Mouse (Mus musculus) midbrain, embryonic 11.5 days (tissue): ENCODE measurements around the gene Pnp2. TPM values are rescaled to one million over a fixed set of nuclear protein-coding genes. Genes with fewer than 3 reads are reported as not detected.
A peak's percentile ranks its signal among the peaks of the same experiment; 100 is the strongest.
"Not testable (repeated sequence)": the region's sequence is repeated elsewhere in the genome, so short reads cannot be mapped to it uniquely, and the experiment has no call there.

Experiments used
- ATAC-seq: fragments of 200-750 bp; cut with Nextera tagmentation; 2 replicates; pipeline ENCODE4 v1.8.0; 2017; ENCODE audit warnings: moderate TSS enrichment, moderate library complexity; ENCODE audit not compliant: low FRiP score
- DNase-seq: peaks from one replicate; pipeline ENCODE4 v3.0.0; 2015; ENCODE audit warnings: low spot score; ENCODE audit errors: missing footprints
- H3K27ac ChIP-seq: fragments of 300-500 bp; sonication (generic); 2 replicates; pipeline ENCODE4 v1.5.1; 2014; ENCODE audit warnings: low read depth, low read length
- H3K27me3 ChIP-seq: fragments of 300-500 bp; sonication (generic); 2 replicates; pipeline ENCODE4 v1.6.1; 2014; ENCODE audit warnings: mild to moderate bottlenecking, low read length, moderate library complexity, mixed read lengths; ENCODE audit not compliant: control insufficient read depth, insufficient read depth
- H3K36me3 ChIP-seq: fragments of 300-500 bp; sonication (generic); 2 replicates; pipeline ENCODE4 v1.6.1; 2014; ENCODE audit warnings: mild to moderate bottlenecking, low read length, moderate library complexity, mixed read lengths; ENCODE audit not compliant: control insufficient read depth, insufficient read depth
- H3K4me1 ChIP-seq: fragments of 300-500 bp; sonication (generic); 2 replicates; pipeline ENCODE4 v1.6.1; 2014; ENCODE audit warnings: low read length; ENCODE audit not compliant: control insufficient read depth, insufficient read depth
- H3K4me2 ChIP-seq: fragments of 300-500 bp; sonication (generic); 2 replicates; pipeline ENCODE4 v1.6.1; 2014; ENCODE audit warnings: mild to moderate bottlenecking, moderate library complexity
- H3K4me3 ChIP-seq: fragments of 300-500 bp; sonication (generic); 2 replicates; pipeline ENCODE4 v1.5.1; 2014; ENCODE audit warnings: low read depth, low read length
- H3K9ac ChIP-seq: fragments of 300-500 bp; sonication (generic); 2 replicates; pipeline ENCODE4 v1.6.1; 2014; ENCODE audit warnings: low read length
- H3K9me3 ChIP-seq: fragments of 300-500 bp; sonication (generic); 2 replicates; pipeline ENCODE4 v1.6.1; 2016; ENCODE audit warnings: low read length; ENCODE audit not compliant: control insufficient read depth
- WGBS: fragments of 180-500 bp; shearing (Covaris S2); extraction: QIAGEN DNeasy Blood & Tissue Kit; methylation state at CpG from one replicate; pipeline ENCODE4 v1.1.7; 2014; 5-methylcytosine and 5-hydroxymethylcytosine counted together
- polyA plus RNA-seq: library from polyadenylated mRNA; unstranded; fragments of >200 nt; fragmentation: Nextera tagmentation; extraction: Ambion mirVana; gene quantifications from 2 replicates; pipeline ENCODE4 v1.2.1, GENCODE M21; 2014

Pnp2 gene
- 0.55 and 0.57 TPM in 2 replicates for polyA plus RNA-seq

- peak within 1 kb of the TSS; percentile 24 for H3K4me2 ChIP-seq
- not testable (repeated sequence) for H3K4me3 ChIP-seq, H3K9me3 ChIP-seq, H3K4me1 ChIP-seq, H3K9ac ChIP-seq, H3K27me3 ChIP-seq, H3K27ac ChIP-seq, H3K36me3 ChIP-seq
- WGBS, result 11% methylated on average over 19 of the region's 19 CpGs
- DNase-seq, result peak; percentile 90
- ATAC-seq, result peak; percentile 81
Observed at GRCm38 (mm10) chr14:50955942-50956508, at the start of gene Pnp2. Gene Pnp2, plus strand, starts transcription at chr14:50955992.

GRCm38 (mm10) chr14:50908126-50908525, 47.7 kb upstream of the Pnp2 start:
- Histone ChIP-seq H3K27ac (no peak overlapping the region), H3K4me3 (no peak overlapping the region), H3K36me3 (peaks cover 6% of the 10 kb centered on the region; the same call in 1 of the 2 replicates), H3K9me3 (no peaks in the 10 kb centered on the region), H3K27me3 (no peaks in the 10 kb centered on the region), H3K4me1 (no peaks in the 10 kb centered on the region), H3K9ac (no peak overlapping the region), H3K4me2 (no peak overlapping the region)
- ATAC-seq (no peak), DNase-seq (no peak)
- 80% methylated on average over 4 of the region's 4 CpGs for WGBS

GRCm38 (mm10) chr14:50911356-50911755, 44.4 kb upstream of the Pnp2 start:
- Histone ChIP-seq H3K4me1 (no peaks in the 10 kb centered on the region), H3K27ac (no peak overlapping the region), H3K36me3 (peaks cover 19% of the 10 kb centered on the region; the same call in 1 of the 2 replicates), H3K27me3 (no peaks in the 10 kb centered on the region), H3K9me3 (no peaks in the 10 kb centered on the region), H3K9ac (no peak overlapping the region), H3K4me3 (no peak overlapping the region), H3K4me2 (no peak overlapping the region)
- ATAC-seq, result no peak
- DNase-seq, result no peak
- WGBS, result 57% methylated on average over 3 of the region's 3 CpGs

GRCm38 (mm10) chr14:50923437-50923836, 32.4 kb upstream of the Pnp2 start:
- H3K9me3 ChIP-seq, ATAC-seq, DNase-seq, H3K27me3 ChIP-seq, H3K27ac ChIP-seq, H3K36me3 ChIP-seq, H3K9ac ChIP-seq: not testable (repeated sequence)
- H3K4me2 ChIP-seq, result peak overlapping the region; percentile 73
- 92% methylated on average over 1 of the region's 1 CpGs for WGBS
- H3K4me1 ChIP-seq, result peaks cover 12% of the 10 kb centered on the region
- H3K4me3 ChIP-seq, result peak overlapping the region; percentile 81

GRCm38 (mm10) chr14:50924281-50925064, 31.3 kb upstream of the Pnp2 start, which contains the start of the genes Osgep and Apex1:
Gene Osgep, minus strand, starts transcription at chr14:50924893.
Gene Apex1, plus strand, starts transcription at chr14:50924968.
- Histone ChIP-seq H3K9me3 (no peaks in the 10 kb centered on the region), H3K27me3 (no peaks in the 10 kb centered on the region), H3K4me1 (peaks cover 14% of the 10 kb centered on the region), H3K36me3 (peaks cover 8% of the 10 kb centered on the region; the same call in 1 of the 2 replicates), H3K4me3 (peak within 1 kb of the TSS; percentile 81), H3K27ac (peak within 1 kb of the TSS; percentile 83), H3K9ac (peak within 1 kb of the TSS; percentile 95), H3K4me2 (peak within 1 kb of the TSS; percentile 73)
- DNase-seq (peak; percentile 99), ATAC-seq (peak; percentile 96)
- WGBS, result under 1% methylated on average over 57 of the region's 57 CpGs

GRCm38 (mm10) chr14:50925111-50925920, 30.5 kb upstream of the Pnp2 start:
- Histone ChIP-seq H3K4me2 (peak overlapping the region; percentile 73), H3K36me3 (peaks cover 8% of the 10 kb centered on the region; the same call in 1 of the 2 replicates), H3K27ac (peak overlapping the region; percentile 81), H3K4me3 (peak overlapping the region; percentile 81), H3K4me1 (peaks cover 20% of the 10 kb centered on the region), H3K27me3 (no peaks in the 10 kb centered on the region), H3K9me3 (no peaks in the 10 kb centered on the region), H3K9ac (peak overlapping the region; percentile 95)
- no peak for ATAC-seq
- no peak for DNase-seq
- WGBS, result 3% methylated on average over 38 of the region's 38 CpGs

- DNase-seq (no peak), ATAC-seq (no peak)
- H3K4me1 ChIP-seq, result peaks cover 26% of the 10 kb centered on the region
- no peak overlapping the region for H3K4me2 ChIP-seq
- H3K4me3 ChIP-seq, result no peak overlapping the region
- H3K27me3 ChIP-seq, result no peaks in the 10 kb centered on the region
- H3K36me3 ChIP-seq, result peaks cover 8% of the 10 kb centered on the region; the same call in 1 of the 2 replicates
- no peaks in the 10 kb centered on the region for H3K9me3 ChIP-seq
- H3K27ac ChIP-seq, result no peak overlapping the region
- H3K9ac ChIP-seq, result no peak overlapping the region
- 76% methylated on average over 3 of the region's 3 CpGs for WGBS
Observed at GRCm38 (mm10) chr14:50927366-50927765, 28.4 kb upstream of the Pnp2 start.

GRCm38 (mm10) chr14:50929951-50930350, 25.8 kb upstream of the Pnp2 start:
- peak overlapping the region; percentile 95 for H3K9ac ChIP-seq
- no peak overlapping the region; the same call in 1 of the 2 replicates for H3K27ac ChIP-seq
- 27% methylated on average over 10 of the region's 10 CpGs for WGBS
- H3K4me1 ChIP-seq, result peaks cover 20% of the 10 kb centered on the region
- H3K4me3 ChIP-seq, result peak overlapping the region; percentile 95
- DNase-seq (no peak), ATAC-seq (no peak)
- no peaks in the 10 kb centered on the region for H3K9me3 ChIP-seq
- peak overlapping the region; percentile 90 for H3K4me2 ChIP-seq
- H3K36me3 ChIP-seq, result peaks cover 8% of the 10 kb centered on the region; the same call in 1 of the 2 replicates
- H3K27me3 ChIP-seq, result no peaks in the 10 kb centered on the region
